Mouse (Mus musculus): Measurements from ENCODE around the gene Nkx6-2. TPM values are rescaled to one million over a fixed set of nuclear protein-coding genes. Genes with fewer than 3 reads are reported as not detected.

Gene Nkx6-2
- total and polyA plus RNA-seq, 3 experiments: 0.24 TPM; not detected in 2

Other genes with a start within 250 kb of the Nkx6-2 start
- gene Inpp5a, start 193.7 kb downstream of the Nkx6-2 start, total RNA-seq (2021): 100 to 1,000 TPM in 1 of 2 experiments, 10 to 100 TPM in 1; 89.7 to 103 TPM
- gene Inpp5a, start 193.7 kb downstream of the Nkx6-2 start, polyA plus RNA-seq (2012; rRNA removed): 41.5 and 46.2 TPM in 2 replicates
- gene Cfap46, start 101.0 kb upstream of the Nkx6-2 start, total RNA-seq (2021): under 1 TPM; 0.21 to 0.29 TPM
- gene Cfap46, start 101.0 kb upstream of the Nkx6-2 start, polyA plus RNA-seq (2012; rRNA removed): 0.13 and 0.69 TPM in 2 replicates